Mouse (Mus musculus) effector memory CD4-positive, alpha-beta T cell, adult 7 months (primary cell): ENCODE results near the gene Fam135a. TPM values are rescaled to one million over a fixed set of nuclear protein-coding genes. Genes with fewer than 3 reads are reported as not detected.

Experiments used
- polyA plus RNA-seq: library from polyadenylated mRNA; unstranded; fragments of 100-300 nt; shearing (Covaris generic); gene quantifications from one replicate; pipeline ENCODE4 v1.2.1, GENCODE M21; 2017

Fam135a gene
- 5.1 TPM for polyA plus RNA-seq

GRCm38 (mm10) chr1:24099926-24100869 is at the start of gene Fam135a:
TSS of gene Fam135a (minus strand) at chr1:24100341.

GRCm38 (mm10) chr1:24005070-24005804 is 94.9 kb downstream of the Fam135a start, which contains the start of gene Sdhaf4:
TSS of gene Sdhaf4 (minus strand) at chr1:24005656.

Other genes with a start within 250 kb of the Fam135a start
- gene Smap1, start 178.0 kb downstream of the Fam135a start, polyA plus RNA-seq = 107 TPM
- 29.7 TPM for gene Sdhaf4, start 94.7 kb downstream of the Fam135a start, polyA plus RNA-seq
- gene Col9a1, start 77.3 kb upstream of the Fam135a start, polyA plus RNA-seq = not detected